Mouse (Mus musculus) ES-E14 (cell line): ENCODE measurements around the gene Bhlha15. TPM values are rescaled to one million over a fixed set of nuclear protein-coding genes. Genes with fewer than 3 reads are reported as not detected.
A peak's percentile ranks its signal among the peaks of the same experiment; 100 is the strongest.

Experiments
- DNase-seq: peaks from one replicate; pipeline ENCODE4 v3.0.0-alpha.2; 2013; ENCODE audit warnings: low read depth, low spot score
- H3K27ac ChIP-seq: 2 replicates; pipeline ENCODE4 v1.5.1; 2012; ENCODE audit warnings: low read depth, mild to moderate bottlenecking, low read length, moderate library complexity, mixed read lengths; ENCODE audit not compliant: poor library complexity, insufficient read depth, severe bottlenecking
- H3K36me3 ChIP-seq: 2 replicates; pipeline ENCODE4 v1.6.1; 2012; ENCODE audit warnings: mild to moderate bottlenecking, low read length, moderate library complexity, mixed read lengths; ENCODE audit not compliant: control insufficient read depth, poor library complexity, insufficient read depth, severe bottlenecking
- H3K4me1 ChIP-seq, 2 experiments: fragments of 150-350 bp in 1 of 2; sonication (generic) in 1 of 2; 2 replicates each; pipeline ENCODE4 v1.6.1; 2012; ENCODE audit warnings: low read length in 2 of 2, mild to moderate bottlenecking in 1 of 2, mixed read lengths in 1 of 2; ENCODE audit not compliant: control insufficient read depth in 2 of 2, insufficient read depth in 2 of 2, poor library complexity in 1 of 2
- H3K4me3 ChIP-seq, 2 experiments: fragments of 150-350 bp in 1 of 2; sonication (generic) in 1 of 2; 2 replicates each; pipeline ENCODE4 v1.5.1; 2012; ENCODE audit warnings: low read length in 2 of 2, low read depth in 1 of 2, mild to moderate bottlenecking in 1 of 2, mixed read lengths in 1 of 2; ENCODE audit not compliant: insufficient read depth in 1 of 2, poor library complexity in 1 of 2, severe bottlenecking in 1 of 2
- H3K9ac ChIP-seq: 2 replicates; pipeline ENCODE4 v1.6.1; 2012; ENCODE audit warnings: low read depth, mild to moderate bottlenecking, low read length, mixed read lengths; ENCODE audit not compliant: poor library complexity, insufficient read depth, severe bottlenecking
- H3K9me3 ChIP-seq: fragments of 150-350 bp; sonication (generic); 2 replicates; pipeline ENCODE4 v1.6.1; 2012; ENCODE audit warnings: low read depth, mild to moderate bottlenecking, low read length; ENCODE audit not compliant: control insufficient read depth, insufficient read depth
- CHD2 ChIP-seq: IDR thresholded peaks from 2 replicates; pipeline ENCODE4 v1.6.1; 2014; ENCODE audit warnings: mild to moderate bottlenecking, low read depth, low read length, inconsistent platforms
- HCFC1 ChIP-seq: IDR thresholded peaks from 2 replicates; pipeline ENCODE4 v1.6.1; 2012; ENCODE audit warnings: low read length, inconsistent platforms, borderline replicate concordance; ENCODE audit not compliant: insufficient read depth
- MAFK ChIP-seq: IDR thresholded peaks from 2 replicates; pipeline ENCODE4 v1.6.1; 2014; ENCODE audit warnings: mild to moderate bottlenecking, low read depth, low read length, inconsistent platforms; ENCODE audit not compliant: insufficient read depth
- ZC3H11A ChIP-seq: IDR thresholded peaks from 2 replicates; pipeline ENCODE4 v1.6.1; 2012; ENCODE audit warnings: low read depth, mild to moderate bottlenecking, inconsistent platforms, low read length, borderline replicate concordance
- ZNF384 ChIP-seq: IDR thresholded peaks from 2 replicates; pipeline ENCODE4 v1.6.1; 2012; ENCODE audit warnings: low read depth, low read length, inconsistent platforms
- in situ Hi-C, 2 experiments: fragments of 600-800 bp; cut with MboI; formaldehyde crosslinking; loops; one replicate each; pipeline ENCODE4 v1.15.1; 2025; ENCODE audit warnings: low sequenced_read_pairs in 2 of 2, inconsistent platforms in 1 of 2; ENCODE audit not compliant: unreplicated experiment in 2 of 2
- total RNA-seq: library from RNA; depleted of rRNA; stranded (reverse); fragments of 300-350 nt; gene quantifications from 2 replicates; pipeline ENCODE4 v1.2.3, GENCODE M21; 2012

Bhlha15 gene
- total RNA-seq, 1 experiment, result 1.1 TPM

DNA sequence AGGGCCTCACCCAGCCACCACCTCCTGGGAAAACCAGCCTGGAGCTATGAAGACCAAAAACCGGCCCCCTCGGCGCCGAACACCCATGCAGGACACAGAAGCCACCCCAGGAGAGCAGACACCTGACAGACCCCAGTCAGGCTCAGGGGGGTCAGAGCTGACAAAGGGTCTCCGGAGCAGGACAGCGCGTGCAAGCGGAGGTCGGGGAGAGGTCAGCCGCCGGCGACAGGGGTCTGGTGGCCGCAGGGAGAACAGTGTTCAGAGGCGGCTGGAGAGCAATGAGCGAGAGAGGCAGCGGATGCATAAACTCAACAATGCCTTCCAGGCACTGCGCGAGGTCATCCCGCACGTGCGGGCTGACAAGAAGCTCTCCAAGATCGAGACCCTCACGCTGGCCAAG is 940 bp downstream of the Bhlha15 start:
- peaks cover 0 to 27% of the 10 kb centered on the region in 2 experiments for H3K4me1 ChIP-seq
- TF ChIP-seq ZC3H11A, result no peak
- no peak for TF ChIP-seq HCFC1
- no peak for TF ChIP-seq MAFK
- no peak for TF ChIP-seq ZNF384
- no peak for TF ChIP-seq CHD2
- H3K36me3 ChIP-seq, result peaks cover 6% of the 10 kb centered on the region
- H3K4me3 ChIP-seq, result peak overlapping the region; percentile 44 to 49
- no peaks in the 10 kb centered on the region for H3K9me3 ChIP-seq
- no peak for DNase-seq
- H3K27ac ChIP-seq, result no peak overlapping the region
- in situ Hi-C loops, result no loop called here
- no peak overlapping the region for H3K9ac ChIP-seq

DNA sequence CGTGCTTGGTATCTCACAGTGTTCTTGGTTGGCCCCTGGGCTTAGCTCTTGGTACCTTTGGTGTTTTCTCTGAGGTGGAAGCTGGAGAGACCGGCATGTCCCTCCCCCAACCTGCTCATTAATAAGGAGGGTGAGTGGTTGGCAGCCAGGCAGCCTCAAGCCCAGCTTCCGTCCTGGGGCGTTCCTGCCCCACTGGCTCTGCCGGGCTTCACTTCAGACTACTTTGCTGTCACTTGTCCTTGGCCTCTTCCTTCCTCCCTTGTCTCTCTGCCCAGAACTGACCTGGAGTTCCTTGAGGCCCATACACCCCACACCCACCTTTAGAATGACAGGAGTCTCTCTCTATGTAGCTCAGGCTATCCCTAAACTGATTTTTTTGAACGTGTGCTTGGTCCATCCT is 2.6 kb downstream of the Bhlha15 start:
- Histone ChIP-seq H3K36me3 (peaks cover 2% of the 10 kb centered on the region), H3K4me1 (peaks cover 0 to 30% of the 10 kb centered on the region in 2 experiments), H3K27ac (no peak overlapping the region), H3K4me3 (no peak overlapping the region), H3K9me3 (no peaks in the 10 kb centered on the region), H3K9ac (no peak overlapping the region)
- no peak for DNase-seq
- in situ Hi-C loops, result no loop called here
- no peak for TF ChIP-seq ZC3H11A

DNA sequence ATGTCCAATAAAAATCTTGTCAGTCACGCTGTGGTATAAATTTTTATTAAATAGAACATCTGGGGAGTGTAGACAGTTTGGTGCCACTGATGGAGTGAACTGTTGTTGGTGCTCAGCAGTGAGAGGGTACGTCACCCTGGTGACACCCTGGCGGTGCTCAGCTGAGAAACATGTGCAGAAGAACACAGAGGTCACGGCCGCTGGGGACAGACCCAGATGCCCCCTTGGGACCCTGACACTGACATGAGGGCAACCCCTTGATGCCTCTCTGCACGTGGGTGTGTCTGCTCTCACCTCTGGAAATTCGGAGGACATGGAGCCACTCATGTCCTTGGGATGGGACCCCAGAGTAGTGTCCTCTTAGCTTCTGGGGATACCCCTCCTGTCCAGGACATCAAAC is 4.3 kb downstream of the Bhlha15 start:
- H3K9ac ChIP-seq, result no peak overlapping the region
- in situ Hi-C loops, result no loop called here
- no peaks in the 10 kb centered on the region for H3K9me3 ChIP-seq
- H3K27ac ChIP-seq, result no peak overlapping the region
- peaks cover 0 to 23% of the 10 kb centered on the region in 2 experiments for H3K4me1 ChIP-seq
- TF ChIP-seq MAFK, result no peak
- TF ChIP-seq CHD2, result no peak
- TF ChIP-seq ZC3H11A, result no peak
- TF ChIP-seq HCFC1, result no peak
- no peak for TF ChIP-seq ZNF384
- H3K4me3 ChIP-seq, result no peak overlapping the region
- no peak for DNase-seq
- no peaks in the 10 kb centered on the region for H3K36me3 ChIP-seq

DNA sequence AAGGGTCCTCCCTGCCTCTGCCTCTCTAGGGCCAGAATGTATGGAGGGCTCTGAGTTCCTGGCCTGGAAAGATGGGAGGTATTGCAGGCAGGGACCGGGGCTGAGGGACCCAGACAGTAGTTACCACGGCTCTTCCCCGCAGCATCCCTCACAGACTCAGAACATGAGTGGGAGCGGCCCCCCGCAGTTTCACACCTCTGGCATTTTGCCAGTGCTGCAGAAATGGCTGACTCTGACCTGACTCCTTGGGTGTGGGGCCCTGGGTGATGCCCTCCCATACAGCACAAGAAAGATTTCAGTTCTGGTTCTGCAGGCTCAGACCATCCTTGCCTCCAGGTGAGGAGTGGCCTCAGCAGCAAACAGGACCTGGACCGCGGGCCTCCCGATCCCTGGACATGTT is 5.5 kb downstream of the Bhlha15 start:
- TF ChIP-seq ZC3H11A (no peak), ZNF384 (no peak), MAFK (no peak), CHD2 (no peak), HCFC1 (no peak)
- no peak overlapping the region for H3K27ac ChIP-seq
- no peak overlapping the region for H3K9ac ChIP-seq
- no peaks in the 10 kb centered on the region for H3K36me3 ChIP-seq
- H3K4me1 ChIP-seq, result peaks cover 0 to 20% of the 10 kb centered on the region in 2 experiments; a peak in 3 of 4 replicates
- no peak overlapping the region for H3K4me3 ChIP-seq
- in situ Hi-C loops, result no loop called here
- no peaks in the 10 kb centered on the region for H3K9me3 ChIP-seq
- DNase-seq, result no peak

DNA sequence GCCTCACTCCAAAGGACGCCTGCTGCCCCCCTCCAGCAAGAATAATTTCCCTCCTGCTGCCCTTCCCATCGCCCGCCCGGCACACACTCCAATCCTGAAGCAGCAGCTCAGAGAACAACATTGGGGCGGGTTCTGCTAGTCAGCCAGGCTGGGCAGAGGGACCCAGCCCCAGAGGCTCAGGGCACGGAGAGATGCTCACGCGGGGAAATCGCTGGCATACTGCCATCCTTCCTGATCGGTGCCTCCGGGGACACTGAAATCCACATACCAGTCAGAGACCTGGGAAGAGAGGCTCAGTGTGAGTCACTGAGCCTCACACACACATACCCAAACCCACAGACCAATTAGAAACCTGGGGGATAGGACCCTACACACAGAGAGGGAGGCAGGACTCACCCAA is 10.5 kb downstream of the Bhlha15 start:
- Histone ChIP-seq H3K27ac (no peak overlapping the region), H3K36me3 (no peaks in the 10 kb centered on the region), H3K9ac (no peak overlapping the region), H3K4me3 (no peak overlapping the region), H3K4me1 (peaks cover 0 to 10% of the 10 kb centered on the region in 2 experiments; a peak in 1 of 4 replicates), H3K9me3 (no peaks in the 10 kb centered on the region)
- in situ Hi-C loops, result no loop called here
- no peak for TF ChIP-seq ZNF384
- no peak for TF ChIP-seq ZC3H11A
- no peak for TF ChIP-seq CHD2
- TF ChIP-seq HCFC1, result no peak
- no peak for TF ChIP-seq MAFK
- DNase-seq, result no peak
